Mouse (Mus musculus): Measurements from ENCODE around the gene Jag1. TPM values are rescaled to one million over a fixed set of nuclear protein-coding genes. Genes with fewer than 3 reads are reported as not detected.
A peak's percentile ranks its signal among the peaks of the same experiment; 100 is the strongest.

Jag1 gene
- 48.2 and 67.6 TPM in 2 replicates for polyA plus RNA-seq (2011; ENCODE audit: insufficient read length, low read depth, missing spikeins)

GRCm38 (mm10) chr2:137116025-137116674 is at the start of gene Jag1:
Gene Jag1 (minus strand): TSS chr2:137116644.
- no peak for TF ChIP-seq CTCF (IDR thresholded peaks at IDR 0.05; ENCODE audit: borderline replicate concordance, insufficient read depth, low read length)
- no peak for TF ChIP-seq POLR2A (IDR thresholded peaks at IDR 0.05; ENCODE audit: low read depth, low read length)
- no peaks in the 10 kb centered on the region for H3K4me1 ChIP-seq (ENCODE audit: control insufficient read depth, insufficient read depth, low read length)

GRCm38 (mm10) chr2:137156018-137156417 is 39.6 kb upstream of the Jag1 start:
- no peak overlapping the region for H3K4me3 ChIP-seq (ENCODE audit: insufficient read depth, low read length)

More at GRCm38 (mm10) chr2:137116025-137116674, at the start of gene Jag1:
- H3K4me3 ChIP-seq (ENCODE audit: insufficient read depth, low read length), result peak within 1 kb of the TSS; percentile 75
- peak within 1 kb of the TSS; percentile 97 for H3K27ac ChIP-seq (ENCODE audit: insufficient read depth, low read length)

GRCm38 (mm10) chr2:137153825-137154224 is 37.4 kb upstream of the Jag1 start:
- H3K27ac ChIP-seq (ENCODE audit: insufficient read depth, low read length), result no peak overlapping the region
- H3K4me1 ChIP-seq (ENCODE audit: control insufficient read depth, insufficient read depth, low read length), result no peaks in the 10 kb centered on the region
- H3K4me3 ChIP-seq (ENCODE audit: insufficient read depth, low read length), result no peak overlapping the region
- no peak for TF ChIP-seq CTCF (IDR thresholded peaks at IDR 0.05; ENCODE audit: borderline replicate concordance, insufficient read depth, low read length)
- no peak for TF ChIP-seq POLR2A (IDR thresholded peaks at IDR 0.05; ENCODE audit: low read depth, low read length)

More at GRCm38 (mm10) chr2:137156018-137156417, 39.6 kb upstream of the Jag1 start:
- TF ChIP-seq POLR2A (IDR thresholded peaks at IDR 0.05; ENCODE audit: low read depth, low read length) (no peak), CTCF (IDR thresholded peaks at IDR 0.05; ENCODE audit: borderline replicate concordance, insufficient read depth, low read length) (no peak)
- no peak overlapping the region for H3K27ac ChIP-seq (ENCODE audit: insufficient read depth, low read length)
- H3K4me1 ChIP-seq (ENCODE audit: control insufficient read depth, insufficient read depth, low read length), result no peaks in the 10 kb centered on the region

GRCm38 (mm10) chr2:137153172-137153667 is 36.8 kb upstream of the Jag1 start:
- no peak for TF ChIP-seq POLR2A (IDR thresholded peaks at IDR 0.05; ENCODE audit: low read depth, low read length)
- no peak for TF ChIP-seq CTCF (IDR thresholded peaks at IDR 0.05; ENCODE audit: borderline replicate concordance, insufficient read depth, low read length)
- no peak overlapping the region for H3K4me3 ChIP-seq (ENCODE audit: insufficient read depth, low read length)
- no peak overlapping the region for H3K27ac ChIP-seq (ENCODE audit: insufficient read depth, low read length)
- no peaks in the 10 kb centered on the region for H3K4me1 ChIP-seq (ENCODE audit: control insufficient read depth, insufficient read depth, low read length)

- Histone ChIP-seq H3K4me3 (ENCODE audit: insufficient read depth, low read length) (no peak overlapping the region), H3K27ac (ENCODE audit: insufficient read depth, low read length) (no peak overlapping the region), H3K4me1 (ENCODE audit: control insufficient read depth, insufficient read depth, low read length) (no peaks in the 10 kb centered on the region)
- TF ChIP-seq POLR2A (IDR thresholded peaks at IDR 0.05; ENCODE audit: low read depth, low read length) (no peak), CTCF (IDR thresholded peaks at IDR 0.05; ENCODE audit: borderline replicate concordance, insufficient read depth, low read length) (no peak)
Observed at GRCm38 (mm10) chr2:137150953-137151352, 34.5 kb upstream of the Jag1 start.

GRCm38 (mm10) chr2:137146938-137147666 is 30.7 kb upstream of the Jag1 start:
- H3K4me1 ChIP-seq (ENCODE audit: control insufficient read depth, insufficient read depth, low read length), result no peaks in the 10 kb centered on the region
- TF ChIP-seq POLR2A (IDR thresholded peaks at IDR 0.05; ENCODE audit: low read depth, low read length) (no peak), CTCF (IDR thresholded peaks at IDR 0.05; ENCODE audit: borderline replicate concordance, insufficient read depth, low read length) (no peak)

GRCm38 (mm10) chr2:137138063-137138462 is 21.6 kb upstream of the Jag1 start:
- TF ChIP-seq POLR2A (IDR thresholded peaks at IDR 0.05; ENCODE audit: low read depth, low read length) (no peak), CTCF (IDR thresholded peaks at IDR 0.05; ENCODE audit: borderline replicate concordance, insufficient read depth, low read length) (no peak)
- H3K4me3 ChIP-seq (ENCODE audit: insufficient read depth, low read length), result no peak overlapping the region
- no peaks in the 10 kb centered on the region for H3K4me1 ChIP-seq (ENCODE audit: control insufficient read depth, insufficient read depth, low read length)
- H3K27ac ChIP-seq (ENCODE audit: insufficient read depth, low read length), result no peak overlapping the region

More at GRCm38 (mm10) chr2:137146938-137147666, 30.7 kb upstream of the Jag1 start:
- Histone ChIP-seq H3K27ac (ENCODE audit: insufficient read depth, low read length) (no peak overlapping the region), H3K4me3 (ENCODE audit: insufficient read depth, low read length) (no peak overlapping the region)

GRCm38 (mm10) chr2:137134035-137134434 is 17.6 kb upstream of the Jag1 start:
- H3K4me3 ChIP-seq (ENCODE audit: insufficient read depth, low read length), result no peak overlapping the region
- H3K27ac ChIP-seq (ENCODE audit: insufficient read depth, low read length), result no peak overlapping the region
- TF ChIP-seq POLR2A (IDR thresholded peaks at IDR 0.05; ENCODE audit: low read depth, low read length), result no peak
- H3K4me1 ChIP-seq (ENCODE audit: control insufficient read depth, insufficient read depth, low read length), result no peaks in the 10 kb centered on the region

- no peak for TF ChIP-seq CTCF (IDR thresholded peaks at IDR 0.05; ENCODE audit: borderline replicate concordance, insufficient read depth, low read length)
- TF ChIP-seq POLR2A (IDR thresholded peaks at IDR 0.05; ENCODE audit: low read depth, low read length), result no peak
- no peak overlapping the region for H3K4me3 ChIP-seq (ENCODE audit: insufficient read depth, low read length)
- H3K4me1 ChIP-seq (ENCODE audit: control insufficient read depth, insufficient read depth, low read length), result no peaks in the 10 kb centered on the region
- no peak overlapping the region for H3K27ac ChIP-seq (ENCODE audit: insufficient read depth, low read length)
Observed at GRCm38 (mm10) chr2:137124861-137125260, 8.4 kb upstream of the Jag1 start.

GRCm38 (mm10) chr2:137117321-137117690 is 862 bp upstream of the Jag1 start:
- TF ChIP-seq POLR2A (IDR thresholded peaks at IDR 0.05; ENCODE audit: low read depth, low read length), result peak; percentile 24; the same call in 1 of the 2 replicates
- peak; percentile 58 for TF ChIP-seq CTCF (IDR thresholded peaks at IDR 0.05; ENCODE audit: borderline replicate concordance, insufficient read depth, low read length)
- Histone ChIP-seq H3K4me3 (ENCODE audit: insufficient read depth, low read length) (peak overlapping the region; percentile 75), H3K4me1 (ENCODE audit: control insufficient read depth, insufficient read depth, low read length) (no peaks in the 10 kb centered on the region), H3K27ac (ENCODE audit: insufficient read depth, low read length) (peak overlapping the region; percentile 97)

Measured in embryonic fibroblast, embryonic 13.5 days (primary cell).